12 mouse cellular contexts compared by ENCODE assay signal in genomic region chr6:7799969-7800368, GRCm38 (mm10). TPM values are rescaled to one million over a fixed set of nuclear protein-coding genes. Genes with fewer than 3 reads are reported as not detected.
A peak's percentile ranks its signal among the peaks of the same experiment; 100 is the strongest.
DNase-seq lines count a peak whose midpoint lies in the region; ATAC-seq lines count a peak whose summit lies in the region.
"Had no signal": no experiment of that assay in that cellular context is flagged by ENCODE, and none has a peak within 500 bp of the region (broad histone marks: within the 10 kb centered on the region; RNA-seq: fewer than 3 reads in every experiment).

No protein-coding gene starts in this region.

- no peak overlapping the region for H3K27ac ChIP-seq in heart, embryonic 11.5 days (ENCODE audit: low read depth, low read length)
- H3K27ac ChIP-seq: forebrain, embryonic 15.5 days; hindbrain, embryonic 15.5 days; midbrain, embryonic 12.5 days had no signal

- H3K9ac ChIP-seq in heart, embryonic 11.5 days (ENCODE audit: low read depth, low read length): no peak overlapping the region
- H3K9ac ChIP-seq: forebrain, embryonic 15.5 days; hindbrain, embryonic 15.5 days; midbrain, embryonic 12.5 days had no signal

- no peaks in the 10 kb centered on the region for H3K4me1 ChIP-seq in heart, embryonic 11.5 days (ENCODE audit: control insufficient read depth, insufficient read depth, low read length)
- H3K4me1 ChIP-seq: forebrain, embryonic 15.5 days; hindbrain, embryonic 15.5 days; midbrain, embryonic 12.5 days had no signal

- H3K4me3 ChIP-seq in heart, embryonic 11.5 days (ENCODE audit: low read depth, low read length): no peak overlapping the region
- H3K4me3 ChIP-seq: forebrain, embryonic 15.5 days; hindbrain, embryonic 15.5 days; midbrain, embryonic 12.5 days had no signal

- WGBS in heart, embryonic 11.5 days (ENCODE audit: insufficient replicate concordance): 78% methylated on average over 6 of the region's 6 CpGs

- DNase-seq in heart, adult 18-20 months: peak; percentile 82 to 85
- DNase-seq in 3T3-L1 (ENCODE audit: low read depth, low spot score): peak; percentile 45
- DNase-seq in fat pad, adult 2 months (ENCODE audit: extremely low read depth, low read depth, low spot score): peak; percentile 57
- peak; percentile 55 to 63 for DNase-seq in heart, postnatal 36 days
- no peak for DNase-seq in cerebellum, adult 9-11 months
- no peak for DNase-seq in left cerebral cortex, adult 11 months (ENCODE audit: low spot score)
- DNase-seq: liver had no signal

- no peak overlapping the region for H3K4me2 ChIP-seq in heart, embryonic 11.5 days
- H3K4me2 ChIP-seq: forebrain, embryonic 15.5 days; hindbrain, embryonic 15.5 days; midbrain, embryonic 12.5 days had no signal

- H3K36me3 ChIP-seq in heart, embryonic 11.5 days (ENCODE audit: control insufficient read depth, insufficient read depth, low read length): no peaks in the 10 kb centered on the region
- H3K36me3 ChIP-seq: forebrain, embryonic 15.5 days; hindbrain, embryonic 15.5 days; midbrain, embryonic 12.5 days had no signal

- no peaks in the 10 kb centered on the region for H3K27me3 ChIP-seq in heart, embryonic 11.5 days (ENCODE audit: control insufficient read depth, insufficient read depth, low read length)
- H3K27me3 ChIP-seq: forebrain, embryonic 15.5 days; hindbrain, embryonic 15.5 days; midbrain, embryonic 12.5 days had no signal

- no peak for ATAC-seq in heart, embryonic 11.5 days (replicated peaks; ENCODE audit: insufficient number of reproducible peaks, low FRiP score, low TSS enrichment)
- ATAC-seq in frontal cortex, adult (ENCODE audit: low TSS enrichment): no peak
- ATAC-seq: forebrain, embryonic 15.5 days had no signal

- intact Hi-C loops in heart, postnatal 36 days (cut with DNase I): no loop called here

- H3K9me3 ChIP-seq in heart, embryonic 11.5 days (replicated peaks; ENCODE audit: control insufficient read depth, low read length): no peaks in the 10 kb centered on the region; the same call in 1 of the 2 replicates
- H3K9me3 ChIP-seq: forebrain, embryonic 15.5 days; hindbrain, embryonic 15.5 days; midbrain, embryonic 12.5 days had no signal

RNA-seq across cellular contexts. Expression of gene C1galt1, which starts 44.7 kb away (rescaled TPM):
- total RNA-seq in heart, adult 18-20 months (2021): 10 to 100 TPM; 12.5 to 14.3 TPM
- 4.5 and 5.1 TPM in 2 replicates for polyA plus RNA-seq in heart, embryonic 11.5 days (2014; fragmentation: Nextera tagmentation; extraction: Ambion mirVana)
- 10 to 100 TPM; 15.3 to 15.5 TPM for total RNA-seq in heart, postnatal 36 days (2021)

Comparison
In these comparisons a context has a peak if more than half of its experiments do, and no peak if none do; other contexts are left out.
1. DNase-seq: peak in heart, adult 18-20 months (2 of 2), 3T3-L1 (single experiment), fat pad, adult 2 months (single experiment) and heart, postnatal 36 days (2 of 2); none in cerebellum, adult 9-11 months (single experiment) and left cerebral cortex, adult 11 months (single experiment).